In the genomic region with DNA sequence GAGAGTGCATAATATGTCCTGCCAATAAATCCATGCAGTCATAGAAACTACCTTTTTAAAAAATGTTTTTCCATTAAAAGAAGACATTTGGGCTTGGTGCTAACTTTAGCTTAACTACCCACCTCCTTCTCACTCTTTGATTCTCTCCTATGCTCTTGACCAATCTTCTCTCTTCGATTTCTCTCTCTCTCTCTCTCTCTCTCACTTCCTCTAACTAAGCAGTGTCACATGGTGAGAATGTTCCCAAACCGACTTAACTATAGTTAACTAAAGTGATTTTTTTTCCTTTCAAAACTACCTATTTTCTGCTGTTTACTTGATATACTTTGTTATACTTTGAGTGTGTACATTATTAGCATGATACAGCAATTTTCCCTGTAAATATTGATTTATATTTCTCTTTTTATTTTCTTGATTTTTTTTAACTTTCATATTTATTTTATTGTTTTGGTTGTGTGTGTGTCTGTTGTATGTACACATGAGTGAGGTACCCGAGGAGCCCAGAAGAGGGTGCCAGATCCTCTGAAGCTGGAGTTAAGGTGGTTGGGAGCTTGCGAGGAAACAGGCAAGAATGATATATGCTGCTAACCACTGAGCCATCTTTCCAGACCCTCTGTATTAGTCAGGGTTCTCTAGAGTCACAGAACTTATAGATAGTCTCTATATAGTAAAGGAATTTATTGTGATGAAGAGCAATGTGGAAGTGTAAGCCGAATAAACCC, we compare ENCODE assay signal across 17 mouse cellular contexts. TPM values are rescaled to one million over a fixed set of nuclear protein-coding genes. Genes with fewer than 3 reads are reported as not detected.
"Had no signal": no experiment of that assay in that cellular context is flagged by ENCODE, and none has a peak within 500 bp of the region (broad histone marks: within the 10 kb centered on the region; RNA-seq: fewer than 3 reads in every experiment).

No protein-coding gene starts in this region.

- DNase-seq: kidney, adult 18-20 months; kidney, postnatal 10 days; kidney, postnatal 4 days; liver, embryonic 13.5 days; lung, adult 18-20 months; right cerebral cortex, adult 18-20 months; right cerebral cortex, postnatal 25 days; thymus, postnatal 36 days had no signal

- H3K9me3 ChIP-seq: limb, embryonic 15.5 days; liver, embryonic 13.5 days; midbrain, embryonic 12.5 days; neural tube, embryonic 13.5 days had no signal

- H3K27ac ChIP-seq: limb, embryonic 15.5 days; liver, embryonic 13.5 days; midbrain, embryonic 12.5 days; neural tube, embryonic 13.5 days had no signal

- H3K36me3 ChIP-seq: limb, embryonic 15.5 days; liver, embryonic 13.5 days; midbrain, embryonic 12.5 days; neural tube, embryonic 13.5 days had no signal

- H3K4me1 ChIP-seq: liver, embryonic 13.5 days; midbrain, embryonic 12.5 days; neural tube, embryonic 13.5 days had no signal

- H3K4me2 ChIP-seq: limb, embryonic 15.5 days; liver, embryonic 13.5 days; midbrain, embryonic 12.5 days; neural tube, embryonic 13.5 days had no signal

- H3K9ac ChIP-seq: limb, embryonic 15.5 days; liver, embryonic 13.5 days; midbrain, embryonic 12.5 days; neural tube, embryonic 13.5 days had no signal

- H3K4me3 ChIP-seq: limb, embryonic 15.5 days; liver, embryonic 13.5 days; midbrain, embryonic 12.5 days; neural tube, embryonic 13.5 days had no signal

- ATAC-seq: midbrain, embryonic 16.5 days had no signal

RNA-seq across cellular contexts. Expression of gene Dntt, which starts 20.2 kb away (rescaled TPM):
- total RNA-seq: layer of hippocampus, postnatal 25 days; left cerebral cortex, adult 8-10 months had no signal
- polyA plus RNA-seq: limb, embryonic 11.5 days; limb, embryonic 15.5 days; lung, embryonic 16.5 days; stomach, embryonic 14.5 days had no signal
